Mouse (Mus musculus): ENCODE measurements at regions not wholly inside any gene's neighbourhood (a gene's known extent, or its start where the extent isn't known, plus 50 kb on each side); places are given as distances from the start of the nearest gene placed in this dataset.

DNA sequence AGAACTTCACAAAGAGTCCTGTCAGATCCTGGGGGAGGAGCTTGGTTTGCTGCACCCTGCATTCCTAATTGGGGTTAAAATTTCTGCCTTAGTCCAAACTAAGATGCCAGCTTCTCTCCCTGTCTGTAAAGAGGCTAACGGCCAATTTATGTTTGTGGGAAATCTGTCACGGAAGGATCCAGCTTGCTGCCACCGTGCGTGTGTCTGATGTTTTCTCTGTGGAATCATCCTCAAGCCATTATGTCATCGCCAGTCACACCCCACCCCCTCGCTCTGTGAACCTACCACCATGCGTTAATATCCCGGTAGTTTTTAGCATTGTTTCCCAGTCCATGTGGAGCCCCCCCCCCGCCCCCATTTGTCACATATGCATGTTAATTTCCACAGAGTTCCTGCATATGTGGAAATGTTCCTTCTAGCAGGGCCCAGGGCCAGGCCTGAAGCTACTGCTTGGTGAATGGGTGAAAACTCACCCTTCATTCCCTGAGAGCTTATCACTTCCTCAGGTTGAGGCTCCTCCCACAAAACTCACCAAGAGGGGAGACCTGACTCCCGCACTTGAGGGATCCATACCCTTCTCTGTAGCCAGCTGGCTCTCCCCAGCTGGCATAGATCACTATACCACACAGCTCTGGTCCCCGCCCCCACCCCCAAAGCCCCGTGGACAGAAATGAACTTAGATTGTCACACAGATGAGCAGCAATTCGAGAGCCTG lies 233.4 kb downstream of the Bcl11b start:
- DNase-seq, result no peak

DNA sequence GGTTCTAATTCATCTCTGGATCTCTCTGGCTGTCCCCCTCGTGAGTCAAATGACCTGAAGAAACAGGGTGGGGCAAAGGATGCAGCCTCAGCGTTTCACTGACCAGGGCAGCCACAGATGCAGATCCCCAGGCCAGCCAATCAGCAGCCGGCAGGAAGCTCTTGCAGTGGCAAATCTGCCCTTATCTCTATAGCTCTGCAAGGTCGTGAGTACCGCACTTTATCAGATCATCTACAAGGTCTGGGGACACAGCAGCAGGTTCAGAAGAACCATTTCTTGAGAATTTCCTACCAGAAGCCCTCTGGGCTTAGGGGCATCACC lies 232.9 kb downstream of the Bcl11b start:
- no peak for DNase-seq

DNA sequence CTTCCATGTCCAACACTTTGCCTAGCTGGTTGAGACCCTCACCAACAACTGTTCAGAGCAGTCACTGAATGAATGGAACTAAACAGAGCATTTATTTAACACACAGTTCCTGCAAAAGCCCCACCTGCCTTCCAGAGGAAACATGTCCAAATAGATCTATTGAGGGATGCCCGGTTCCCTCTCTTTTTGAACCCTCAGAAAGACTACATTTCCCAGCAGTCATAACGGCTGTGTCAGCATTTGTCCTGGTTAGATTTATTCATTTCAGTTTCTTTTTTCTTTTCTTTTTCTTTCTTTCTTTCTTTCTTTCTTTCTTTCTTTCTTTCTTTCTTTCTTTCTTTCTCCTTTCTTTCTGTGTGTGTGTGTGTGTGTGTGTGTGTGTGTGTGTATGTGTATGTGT lies 232.1 kb downstream of the Bcl11b start:
- DNase-seq, result no peak

DNA sequence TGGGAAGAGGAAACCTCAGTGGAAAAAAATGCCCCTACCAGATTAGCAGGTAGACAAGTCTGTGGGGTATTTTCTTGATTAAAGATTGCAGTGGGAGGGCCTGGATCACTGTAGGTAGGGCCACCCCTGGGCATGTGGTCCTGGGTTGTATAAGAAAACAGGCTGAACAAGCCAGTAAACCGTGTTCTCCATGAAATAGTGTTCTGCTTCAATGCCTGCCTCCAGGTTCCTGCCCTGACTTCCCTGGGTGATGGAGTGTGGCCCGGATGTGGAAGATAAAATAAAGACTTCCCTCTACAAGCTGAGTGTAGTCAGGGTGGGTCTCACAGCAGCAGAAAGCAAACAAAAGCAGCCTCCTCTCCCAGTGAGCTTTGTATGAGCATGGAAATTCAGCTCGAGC lies 231.6 kb downstream of the Bcl11b start:
- DNase-seq, result no peak

DNA sequence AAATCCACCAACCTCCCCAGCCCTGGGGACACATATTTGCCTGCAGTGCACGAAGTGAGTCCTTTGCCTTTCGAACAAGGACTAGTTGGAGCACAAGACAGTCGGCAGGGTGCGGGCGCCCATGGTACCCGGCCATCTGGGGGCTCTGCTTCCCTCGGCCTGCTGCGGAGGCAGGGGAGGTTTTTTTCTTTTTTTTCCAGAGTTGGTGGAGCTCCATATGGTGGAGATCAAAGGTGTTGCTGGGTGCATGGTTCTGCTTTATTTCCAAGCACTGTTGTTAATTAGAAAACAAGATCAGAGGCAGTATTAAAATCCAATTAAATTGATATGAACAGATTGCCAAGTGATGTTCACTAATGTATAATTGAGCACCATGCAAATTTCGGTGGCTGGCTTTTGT lies 225.4 kb downstream of the Bcl11b start:
- DNase-seq, result no peak

DNA sequence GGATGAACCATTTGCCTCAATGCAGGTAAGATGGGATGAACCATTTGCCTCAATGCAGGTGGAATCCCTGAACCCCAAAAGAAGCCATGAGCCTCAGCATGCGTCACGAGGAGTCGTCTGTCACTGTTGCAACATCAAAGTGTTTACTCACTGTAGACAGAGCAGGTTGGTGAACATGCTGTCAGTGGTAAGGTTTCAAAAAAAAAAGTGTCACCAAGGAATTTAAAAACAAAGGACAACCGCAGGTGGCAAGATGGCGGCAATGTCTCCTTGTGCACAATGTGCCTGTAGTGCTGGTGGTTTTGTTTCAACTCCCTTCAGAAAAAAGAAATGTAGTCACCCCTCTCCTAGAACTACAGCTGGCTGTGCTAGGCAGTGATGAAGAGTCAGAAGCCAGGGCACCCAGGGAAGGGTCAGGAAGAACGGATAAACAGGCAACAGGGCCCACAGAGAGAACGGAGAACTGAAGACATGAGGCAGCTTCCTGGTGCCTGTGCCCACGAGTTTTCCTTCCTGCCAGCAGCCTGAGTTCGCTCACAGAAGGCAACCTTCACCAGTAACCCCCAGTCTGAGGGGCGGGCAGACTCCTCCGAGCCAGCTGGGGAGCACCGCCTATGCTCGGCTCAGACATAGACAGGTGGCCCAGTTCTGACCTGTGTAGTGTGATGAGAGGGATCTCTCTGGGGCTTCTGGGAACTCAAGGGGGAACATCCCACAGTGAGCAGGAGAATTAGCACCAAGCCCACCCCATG lies 223.9 kb downstream of the Bcl11b start:
- DNase-seq, result no peak

DNA sequence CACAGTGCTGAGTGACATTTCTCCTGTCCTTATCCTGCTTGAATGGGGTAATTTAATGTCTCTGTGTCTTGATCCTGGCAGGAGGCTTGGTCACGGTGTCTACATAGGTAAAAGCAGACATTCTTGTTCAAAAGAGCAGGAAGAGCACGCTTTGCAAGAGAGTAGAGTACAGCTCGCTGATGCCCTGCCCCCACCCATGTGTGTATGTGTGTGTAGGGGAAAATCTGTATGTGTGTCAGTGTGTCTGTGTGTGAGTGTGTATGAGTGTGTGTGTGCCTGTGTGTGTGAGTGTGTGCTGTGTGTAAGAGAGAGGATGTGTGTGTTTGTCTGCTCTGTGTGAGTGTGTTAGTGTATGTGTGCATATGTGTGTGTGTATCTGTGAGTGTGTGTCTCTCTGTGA lies 221.3 kb downstream of the Bcl11b start:
- DNase-seq, result no peak

DNA sequence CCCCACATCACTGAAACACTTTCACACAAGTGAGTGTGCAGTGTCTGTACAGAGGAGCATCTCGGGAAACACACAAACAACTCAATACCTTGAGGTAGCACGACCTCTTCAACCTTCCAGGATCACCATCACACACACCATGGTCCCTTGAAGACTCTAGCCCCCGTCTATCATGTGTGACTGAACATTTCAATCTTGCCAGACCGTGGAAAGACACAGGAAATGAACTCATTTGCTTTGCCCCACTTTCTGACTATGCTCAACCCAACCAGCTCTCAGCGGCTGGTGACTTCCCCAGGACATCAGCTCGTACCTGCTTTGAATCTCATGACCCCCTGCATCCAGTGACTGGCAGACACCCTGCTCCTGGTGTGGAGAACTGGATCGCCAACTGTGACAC lies 219.6 kb downstream of the Bcl11b start:
- DNase-seq, result no peak

DNA sequence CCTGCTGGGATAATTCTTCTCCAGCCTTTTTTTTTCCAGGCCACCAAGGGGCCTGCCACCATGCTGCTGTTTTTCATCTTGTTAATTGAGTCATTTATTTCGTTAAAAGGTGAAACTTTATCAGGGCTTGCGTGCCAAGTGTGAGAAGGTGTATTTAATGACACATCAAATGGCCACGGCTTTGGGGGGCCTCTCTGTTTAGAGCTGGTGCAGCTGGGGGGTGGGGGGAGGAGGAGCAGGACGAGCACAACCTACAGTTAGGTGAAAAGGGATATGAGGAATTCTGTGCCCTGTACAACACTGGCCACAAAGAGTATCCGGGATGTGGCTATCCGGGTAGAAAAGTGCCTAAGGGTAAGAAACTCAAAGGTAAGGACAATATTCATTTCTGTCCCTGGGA lies 213.6 kb downstream of the Bcl11b start:
- DNase-seq, result no peak

DNA sequence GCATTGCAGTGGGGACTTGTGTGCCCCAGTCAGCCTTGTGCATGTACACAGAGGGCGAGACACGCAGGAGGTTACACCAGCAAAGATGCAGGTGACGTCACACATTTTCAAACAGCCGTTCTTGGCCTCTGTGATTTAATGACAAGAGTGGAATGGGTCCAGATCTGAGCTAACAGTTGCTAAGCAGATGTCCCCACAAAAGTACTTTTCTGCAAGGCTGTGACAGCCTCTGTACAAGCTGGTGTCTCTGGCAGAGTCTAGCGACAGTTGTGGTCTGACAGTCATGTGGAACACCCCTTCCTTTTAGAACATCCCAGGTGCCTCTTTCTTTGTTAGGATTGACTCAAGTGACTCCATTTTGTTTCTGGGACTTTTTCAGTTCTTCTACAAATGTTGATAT lies 203.1 kb downstream of the Bcl11b start:
- DNase-seq, result no peak

DNA sequence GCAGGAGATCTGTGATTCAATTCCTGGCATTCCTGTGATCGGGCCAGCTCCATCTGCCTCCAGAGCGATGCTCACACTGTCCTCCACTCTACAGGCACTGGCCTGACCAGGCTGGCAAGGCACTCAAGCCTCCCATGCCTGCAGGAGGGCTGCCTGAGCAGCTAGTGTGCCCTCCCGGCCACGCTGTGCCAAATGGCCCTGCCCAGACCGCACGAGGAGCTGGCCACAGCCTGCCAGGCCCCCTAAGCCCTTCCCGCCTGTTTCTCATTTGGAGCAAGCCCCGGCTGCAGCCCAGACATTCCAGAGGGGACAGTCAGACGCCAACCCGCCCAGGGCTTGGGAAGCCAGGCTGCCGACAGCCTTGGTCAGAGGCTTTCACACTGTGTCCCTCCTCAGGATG lies 195.8 kb downstream of the Bcl11b start:
- no peak for DNase-seq

DNA sequence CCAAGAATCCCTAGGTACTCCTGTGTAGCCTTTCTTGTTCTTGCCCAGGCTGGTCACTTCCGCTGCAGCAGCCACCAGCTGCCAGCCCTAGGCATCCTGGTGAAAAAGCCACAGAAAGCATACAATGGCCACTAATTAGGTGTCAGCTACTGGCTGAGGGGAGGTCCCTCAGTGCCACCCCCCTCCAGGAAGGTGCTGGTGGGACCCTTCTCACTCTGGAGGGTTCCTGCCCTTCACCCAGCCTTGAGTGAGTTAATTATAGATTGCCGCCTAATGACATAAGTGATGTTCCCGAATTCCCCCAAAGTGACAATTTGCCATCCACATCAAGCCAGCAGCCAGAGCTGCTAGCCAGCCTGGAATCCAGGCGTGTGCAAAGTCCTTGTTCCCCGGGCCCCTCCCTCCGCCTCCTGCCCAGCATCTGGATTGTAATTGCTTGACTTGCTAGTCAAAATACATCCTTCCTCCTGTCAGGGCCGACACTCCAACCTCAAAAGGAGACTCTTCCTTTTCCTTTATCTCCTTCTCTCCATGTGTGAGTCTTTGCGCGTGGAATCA lies 195.2 kb downstream of the Bcl11b start:
- no peak for DNase-seq

DNA sequence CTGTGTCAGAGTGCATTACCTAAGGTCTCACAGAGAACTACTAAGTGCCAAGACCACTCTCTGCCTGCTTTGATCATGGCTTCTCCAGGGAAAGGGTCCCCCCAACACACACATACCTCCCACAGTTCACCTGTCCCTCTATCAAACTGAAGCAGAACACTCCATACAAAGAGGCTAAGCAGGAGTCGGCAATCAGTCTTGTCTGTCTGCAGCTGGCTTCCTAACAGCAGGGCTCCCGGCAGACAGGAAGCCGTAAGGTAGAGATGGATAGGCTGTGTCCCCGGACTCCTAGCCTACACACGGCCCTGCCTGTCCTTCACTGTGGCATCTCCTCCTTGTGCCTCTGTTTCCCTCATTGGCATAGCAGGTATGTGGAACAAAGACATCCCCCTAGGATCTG lies 192.2 kb downstream of the Bcl11b start:
- no peak for DNase-seq

DNA sequence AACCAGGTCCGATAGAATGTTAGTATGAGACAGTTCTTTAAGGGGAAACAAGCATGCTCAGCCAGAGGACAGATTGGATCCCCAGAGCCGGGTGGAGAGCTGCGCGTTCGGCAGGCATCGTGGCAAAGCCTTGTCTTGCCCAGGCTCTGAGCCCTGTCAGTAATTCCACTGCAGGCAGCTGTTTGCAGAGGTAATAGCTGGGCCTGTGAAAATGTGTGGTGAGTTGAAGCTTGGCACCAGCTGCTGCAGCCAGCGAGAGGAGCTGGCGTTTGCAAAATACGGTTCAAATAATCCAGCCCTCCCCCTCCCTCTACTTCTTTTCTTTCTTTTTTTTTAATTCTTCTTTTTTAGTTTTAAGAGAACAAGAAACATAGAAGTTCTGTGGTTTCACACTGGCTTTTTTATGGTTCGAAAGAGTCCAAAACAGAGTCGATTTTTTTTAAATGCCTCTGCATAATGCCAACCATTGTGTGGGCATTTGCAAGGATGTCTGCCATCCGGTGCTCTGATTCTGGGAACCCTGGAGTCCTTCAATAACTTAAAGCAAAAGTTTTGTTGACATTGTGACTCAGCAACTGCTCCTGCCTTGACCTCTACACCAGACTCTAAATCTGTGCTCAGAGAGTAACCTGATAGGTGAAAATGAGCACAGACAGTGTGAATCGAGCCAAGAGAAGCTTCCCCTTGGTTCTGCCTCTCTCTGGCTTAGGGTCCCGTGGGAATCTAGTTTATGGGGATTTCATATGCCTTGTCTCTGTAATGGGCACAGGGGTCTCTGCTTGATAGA lies 190.7 kb downstream of the Bcl11b start:
- DNase-seq, result peak; percentile 51

DNA sequence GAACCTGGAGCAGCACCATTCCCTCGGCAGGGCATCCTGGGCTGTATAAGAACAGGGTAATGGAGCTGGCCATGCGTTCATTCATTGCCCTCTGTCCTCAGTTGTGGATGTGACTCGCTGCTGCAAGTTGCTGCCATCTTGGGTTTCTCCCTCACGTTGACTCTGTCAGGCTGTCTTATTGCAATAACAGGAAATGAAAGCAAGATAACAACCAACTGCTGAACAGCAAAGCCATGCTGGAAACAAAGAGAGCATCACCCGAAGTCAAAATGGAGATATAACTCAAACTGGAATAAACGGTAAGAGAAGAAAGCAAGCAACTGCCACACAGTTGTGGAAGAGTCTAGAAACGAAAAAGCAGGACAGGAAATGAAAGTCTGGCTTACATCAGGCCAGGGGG lies 188.5 kb downstream of the Bcl11b start:
- no peak for DNase-seq

DNA sequence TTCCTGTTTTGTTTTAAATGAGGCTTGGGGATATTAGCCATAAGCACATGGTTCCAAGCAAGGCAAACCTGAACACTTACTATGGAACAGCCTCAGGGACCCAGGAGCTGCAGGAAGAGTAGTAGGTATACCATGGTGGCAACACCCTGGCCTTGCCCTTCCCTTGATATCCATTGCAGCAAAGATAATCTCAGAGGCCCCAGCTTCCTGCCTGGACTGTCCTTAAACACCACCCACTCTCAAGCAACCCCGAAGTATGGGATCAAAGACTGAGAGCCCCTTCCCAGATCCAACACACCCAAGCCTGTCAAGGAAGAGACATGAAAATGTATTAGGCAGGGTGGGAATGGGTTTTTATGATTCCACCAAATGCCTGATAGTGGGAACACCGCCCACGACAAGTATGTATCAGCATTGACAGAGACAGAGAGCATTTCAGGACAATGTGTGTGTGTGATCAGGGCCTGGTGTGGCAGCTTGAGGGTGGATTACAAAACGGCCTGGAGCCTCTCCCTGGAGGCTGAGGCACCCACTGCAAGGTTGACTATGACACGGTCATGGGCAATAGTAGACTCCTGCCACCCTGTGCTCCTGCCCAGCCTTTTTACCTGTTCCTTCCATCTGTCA lies 179.5 kb downstream of the Bcl11b start:
- no peak for DNase-seq

DNA sequence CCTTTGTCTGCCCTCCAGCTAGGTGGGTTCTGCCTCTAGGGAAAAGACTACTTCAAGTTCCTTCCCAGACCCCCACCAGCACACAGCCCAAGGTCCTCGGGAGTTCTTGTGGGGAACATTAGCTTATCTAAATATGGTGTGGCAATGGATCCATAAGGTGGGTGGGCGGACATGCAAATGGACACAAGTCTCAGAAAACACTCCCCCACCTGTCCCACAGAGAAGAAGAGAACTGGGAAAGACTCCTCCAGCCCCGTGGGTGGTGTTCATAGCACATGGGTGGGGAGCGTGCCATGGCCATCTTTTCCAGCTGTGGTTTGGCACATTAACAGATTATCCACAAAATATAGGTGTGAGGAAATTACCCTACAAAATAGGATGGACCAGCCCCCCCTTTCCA lies 177.5 kb downstream of the Bcl11b start:
- peak; percentile 49 for DNase-seq

DNA sequence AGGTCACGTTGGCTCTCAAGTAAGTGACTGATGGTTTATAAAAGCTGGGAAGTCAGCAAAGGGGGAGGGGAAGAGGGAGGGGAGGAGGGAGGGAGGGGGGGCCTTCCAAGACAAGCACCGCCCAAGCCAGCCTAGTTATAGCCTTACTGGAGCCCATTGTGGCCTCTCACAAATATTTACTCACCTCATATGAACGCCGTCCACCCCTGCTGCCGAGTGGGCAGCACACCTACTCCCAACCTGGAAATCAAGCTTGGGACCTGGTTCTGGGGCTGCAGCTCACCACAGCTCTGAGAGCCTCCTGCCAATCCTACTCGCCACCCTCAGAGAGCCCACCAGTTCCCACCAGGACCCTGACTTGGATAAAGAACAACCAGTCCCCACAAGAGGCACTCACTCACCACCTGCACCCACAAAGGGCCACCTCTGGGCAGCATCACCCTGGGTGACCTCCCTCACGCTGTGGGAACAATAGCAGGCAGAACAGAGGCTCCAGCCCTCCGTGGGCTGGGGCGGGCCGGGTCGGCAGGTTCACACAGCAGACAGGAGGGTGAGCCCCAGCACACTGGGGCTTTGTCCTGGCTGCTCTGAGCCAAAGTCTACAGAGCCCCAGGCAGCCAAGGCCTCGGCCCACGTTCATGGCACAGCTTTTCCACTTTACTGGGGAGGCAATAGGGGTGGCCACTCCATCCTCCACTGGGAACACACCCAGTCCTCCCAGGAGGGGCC lies 171.8 kb downstream of the Bcl11b start:
- DNase-seq, result no peak

DNA sequence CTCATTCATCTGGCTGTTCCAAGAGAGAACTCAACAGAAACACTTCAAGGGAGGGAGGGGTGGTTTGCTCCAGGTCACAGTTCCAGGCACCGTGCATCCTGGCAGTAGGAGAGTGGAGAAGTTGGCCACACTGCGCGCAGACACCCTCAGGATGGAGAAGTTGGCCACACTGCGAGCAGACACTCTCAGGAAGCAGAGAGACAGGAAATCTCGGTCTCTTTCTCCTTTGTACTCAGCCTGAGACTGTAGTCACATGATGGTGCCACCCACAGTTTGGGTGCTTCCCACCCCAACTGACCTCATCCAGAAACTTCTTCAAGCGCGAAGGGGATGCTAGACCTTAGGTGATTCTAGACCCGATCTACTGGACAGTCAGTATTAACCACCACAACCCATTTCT lies 170.4 kb downstream of the Bcl11b start:
- no peak for DNase-seq

DNA sequence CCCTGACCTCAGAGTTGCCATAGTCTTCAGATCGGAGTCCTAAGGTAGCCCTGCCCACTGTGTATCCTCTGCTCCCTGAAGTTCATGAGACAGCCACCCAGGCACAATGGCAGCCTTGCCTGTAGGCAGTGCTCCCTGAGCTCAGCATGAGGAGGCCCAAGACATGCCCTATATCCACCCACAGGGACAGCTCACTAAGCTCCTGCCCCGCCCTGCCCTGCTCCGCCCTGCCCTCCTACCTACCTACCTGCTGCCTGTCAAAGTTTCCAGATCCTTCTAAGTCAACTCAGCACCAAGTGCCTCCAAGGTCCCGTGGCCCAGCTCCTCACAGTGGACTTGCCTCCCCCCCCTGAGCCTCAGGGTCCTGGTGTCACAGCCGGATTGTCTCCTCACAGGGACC lies 168.9 kb downstream of the Bcl11b start:
- DNase-seq, result no peak

DNA sequence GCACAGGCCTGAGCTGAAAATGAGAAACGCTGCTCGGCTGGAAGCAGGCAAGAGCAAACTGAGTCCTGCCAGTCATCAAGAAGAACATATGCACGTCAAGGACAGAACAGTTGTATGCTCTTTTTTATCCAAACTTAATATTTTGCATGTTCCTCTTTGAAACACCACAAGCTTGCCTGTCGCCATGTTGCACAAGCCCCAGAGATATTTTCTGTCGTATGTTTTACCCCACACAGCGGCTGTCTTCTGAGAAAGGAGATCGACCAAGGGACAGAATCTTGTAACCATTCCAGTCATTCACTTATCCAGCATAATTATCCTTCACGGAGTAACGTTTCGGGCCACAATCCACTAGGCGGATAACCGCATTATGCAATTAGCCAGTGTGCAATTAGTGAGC lies 165.7 kb downstream of the Bcl11b start:
- no peak for DNase-seq

DNA sequence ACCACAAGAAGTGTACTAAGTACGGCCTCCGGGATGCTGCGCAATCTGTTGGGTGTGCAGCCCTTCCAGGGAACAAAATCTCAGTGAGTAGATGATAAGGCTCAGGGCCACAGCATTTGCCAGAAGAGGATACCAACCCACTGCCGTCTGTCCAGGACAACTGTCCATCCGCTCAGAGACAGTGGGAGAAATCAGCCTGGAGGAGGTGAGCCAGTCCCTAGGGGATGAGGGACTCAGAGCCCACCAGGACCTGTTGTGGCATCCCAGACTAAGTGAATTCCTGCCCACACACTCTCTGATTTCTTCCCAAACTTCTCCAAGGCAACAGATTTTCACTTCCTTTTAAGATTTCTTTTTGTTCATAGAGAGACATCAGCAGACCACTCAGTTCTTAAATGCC lies 158.8 kb downstream of the Bcl11b start:
- DNase-seq, result no peak

DNA sequence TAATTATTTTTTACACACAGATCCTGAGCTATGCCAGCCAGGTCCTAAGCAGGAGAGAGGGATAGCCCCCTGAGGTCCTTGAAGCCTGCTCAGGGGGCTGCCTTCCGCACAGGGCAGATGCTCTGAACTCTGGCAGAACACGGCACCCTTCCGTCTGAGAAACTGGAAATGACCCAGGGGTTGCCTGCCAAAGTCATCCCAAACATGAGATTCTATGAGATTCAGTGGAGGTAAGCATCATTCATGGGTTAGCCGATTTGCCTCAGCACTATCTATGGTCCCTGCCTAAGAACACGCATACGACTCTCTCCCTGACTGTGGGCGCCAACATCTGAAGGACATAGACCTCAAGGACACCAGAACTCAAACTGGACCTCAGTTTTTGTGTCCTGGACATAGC lies 152.8 kb downstream of the Bcl11b start:
- no peak for DNase-seq

All from right cerebral cortex, adult 18-20 months (tissue).